Mouse (Mus musculus) small intestine, adult 2 months (tissue): ENCODE results near the gene Cnpy3. TPM values are rescaled to one million over a fixed set of nuclear protein-coding genes. Genes with fewer than 3 reads are reported as not detected.

ENCODE experiments used
- H3K27ac ChIP-seq: fragments of 200-500 bp; 2 replicates; pipeline ENCODE4 v1.5.1; 2012; ENCODE audit warnings: low read depth, low read length, control low read depth, inconsistent platforms; ENCODE audit not compliant: insufficient read depth
- H3K27me3 ChIP-seq: fragments of 200-500 bp; 2 replicates; pipeline ENCODE4 v1.6.1; 2012; ENCODE audit warnings: mild to moderate bottlenecking, moderate library complexity, low read length, inconsistent platforms; ENCODE audit not compliant: control insufficient read depth, insufficient read depth
- H3K36me3 ChIP-seq: fragments of 200-500 bp; 2 replicates; pipeline ENCODE4 v1.6.1; 2012; ENCODE audit warnings: mild to moderate bottlenecking, low read length, control low read depth, inconsistent platforms; ENCODE audit not compliant: control insufficient read depth, insufficient read depth
- H3K4me1 ChIP-seq: fragments of 200-500 bp; 2 replicates; pipeline ENCODE4 v1.6.1; 2012; ENCODE audit warnings: low read length, inconsistent platforms, mixed read lengths; ENCODE audit not compliant: control insufficient read depth, insufficient read depth, insufficient read length
- H3K4me3 ChIP-seq: fragments of 200-500 bp; 2 replicates; pipeline ENCODE4 v1.5.1; 2012; ENCODE audit warnings: low read depth, mild to moderate bottlenecking, control low read depth, inconsistent platforms, low read length, moderate library complexity
- CTCF ChIP-seq: fragments of 200-500 bp; IDR thresholded peaks from 2 replicates; pipeline ENCODE4 v1.5.1; 2012; ENCODE audit warnings: low read depth, mild to moderate bottlenecking, control low read depth, inconsistent platforms, low read length, moderate library complexity, mixed read lengths; ENCODE audit not compliant: insufficient replicate concordance, insufficient read length; ENCODE audit errors: extremely low read depth
- POLR2A ChIP-seq: fragments of 200-500 bp; IDR thresholded peaks from 2 replicates; pipeline ENCODE4 v1.6.1; 2012; ENCODE audit warnings: low read depth, mild to moderate bottlenecking, control low read depth, inconsistent platforms, low read length, moderate library complexity
- WGBS: fragments of 180-500 bp; shearing (Covaris S2); methylation state at CpG from one replicate; pipeline ENCODE4 v1.1.7; 2018; 5-methylcytosine and 5-hydroxymethylcytosine counted together
- polyA plus RNA-seq: library from polyadenylated mRNA; depleted of rRNA; stranded (reverse); fragments of >200 nt; gene quantifications from 2 replicates; pipeline ENCODE4 v1.2.3, GENCODE M21; 2012

The Cnpy3 gene
- polyA plus RNA-seq, 1 experiment, result 23.7 TPM

DNA sequence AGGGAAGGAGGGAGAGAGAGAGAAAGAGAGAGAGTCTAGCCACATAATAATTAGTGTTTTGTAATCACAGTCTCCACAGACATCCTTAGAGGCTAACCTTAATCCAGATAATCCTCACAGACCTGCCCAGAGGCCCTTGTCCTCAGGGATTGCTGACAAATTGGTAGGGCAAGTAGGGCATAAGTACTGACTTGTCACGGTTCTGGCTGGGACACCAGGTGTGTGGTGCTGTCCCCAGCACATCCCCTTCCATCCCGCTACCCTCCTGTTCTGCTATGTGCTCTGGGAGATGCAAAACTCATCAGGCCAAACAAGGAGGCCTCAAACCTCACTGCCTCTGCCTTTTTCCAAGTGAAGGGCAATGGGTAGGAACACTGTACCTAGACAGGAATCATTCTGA lies 6.5 kb downstream of the Cnpy3 start:
- no peak for TF ChIP-seq POLR2A
- no peak for TF ChIP-seq CTCF
- Histone ChIP-seq H3K27me3 (no peaks in the 10 kb centered on the region), H3K4me1 (no peaks in the 10 kb centered on the region), H3K27ac (no peak overlapping the region), H3K4me3 (no peak overlapping the region), H3K36me3 (peaks cover 25% of the 10 kb centered on the region)
- WGBS, result 83% methylated on average over 2 of the region's 2 CpGs

DNA sequence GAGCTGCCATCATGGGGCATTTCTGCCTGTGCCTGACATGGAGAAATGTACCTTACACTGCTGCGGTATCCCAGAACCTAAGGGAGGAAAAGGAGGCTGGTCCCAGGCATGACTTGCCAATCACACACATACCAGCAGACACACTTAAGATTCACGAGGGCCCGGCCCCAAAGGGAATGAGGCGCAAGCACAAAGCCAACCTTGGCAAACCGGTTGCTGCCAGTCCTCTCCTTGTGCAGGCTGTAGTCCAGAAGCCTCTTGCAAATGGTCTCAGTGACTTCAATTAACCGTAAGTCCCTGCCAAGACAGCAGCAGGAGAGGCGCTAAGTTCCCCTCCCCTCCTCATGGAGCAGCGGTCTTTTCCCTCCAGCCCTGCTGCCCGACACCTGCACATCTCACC lies 9.0 kb downstream of the Cnpy3 start:
- no peak for TF ChIP-seq POLR2A
- no peak for TF ChIP-seq CTCF
- WGBS, result 87% methylated on average over 9 of the region's 9 CpGs

DNA sequence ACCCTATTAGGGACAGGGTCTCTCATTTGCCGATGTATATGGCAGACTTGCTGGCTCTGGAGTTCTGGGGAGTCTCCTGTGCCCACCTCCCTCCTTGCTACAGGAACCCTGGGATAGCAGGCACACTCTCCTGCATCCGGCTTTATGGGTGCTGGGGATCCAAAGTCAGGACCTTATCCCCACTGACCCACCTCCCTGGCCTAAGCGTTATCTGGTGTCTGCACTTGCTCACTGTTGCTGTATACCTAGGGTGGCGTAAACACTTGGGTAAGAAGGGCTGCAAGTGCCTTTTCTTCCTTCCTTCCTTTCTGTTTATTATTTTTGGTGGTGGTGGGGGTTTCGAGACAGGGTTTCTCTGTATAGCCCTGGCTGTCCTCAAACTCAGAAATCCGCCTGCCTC lies 10.7 kb downstream of the Cnpy3 start:
- Histone ChIP-seq H3K27ac (no peak overlapping the region), H3K4me1 (no peaks in the 10 kb centered on the region), H3K36me3 (peaks cover 21% of the 10 kb centered on the region), H3K4me3 (no peak overlapping the region), H3K27me3 (no peaks in the 10 kb centered on the region)
- TF ChIP-seq CTCF (no peak), POLR2A (no peak)
- WGBS, result 94% methylated on average over 6 of the region's 6 CpGs

More for the DNA sequence above, 9.0 kb downstream of the Cnpy3 start:
- H3K4me1 ChIP-seq, result no peaks in the 10 kb centered on the region
- peaks cover 25% of the 10 kb centered on the region for H3K36me3 ChIP-seq
- H3K4me3 ChIP-seq, result no peak overlapping the region
- H3K27me3 ChIP-seq, result no peaks in the 10 kb centered on the region
- H3K27ac ChIP-seq, result no peak overlapping the region

DNA sequence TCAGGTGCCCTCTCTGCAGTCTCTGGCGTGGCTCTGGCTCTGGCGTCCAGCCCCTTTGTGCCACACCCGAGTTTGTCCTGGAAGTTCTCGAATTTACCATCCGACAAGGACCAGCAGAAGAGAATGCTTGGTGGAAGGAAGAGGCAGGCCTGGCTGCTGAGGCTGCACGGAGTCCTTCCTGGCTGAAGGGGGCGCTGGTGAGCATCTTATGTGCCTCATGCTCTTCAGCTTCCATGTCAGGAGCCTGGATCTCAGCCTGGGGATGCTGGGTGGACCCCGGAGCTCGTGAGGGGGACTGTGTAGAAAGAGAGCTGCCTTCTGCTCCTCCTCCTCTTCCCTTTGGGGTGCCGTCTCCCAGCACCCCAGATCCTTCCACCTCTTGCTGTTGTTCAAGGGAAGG lies 15.9 kb downstream of the Cnpy3 start:
- no peak overlapping the region for H3K4me3 ChIP-seq
- TF ChIP-seq CTCF (peak; percentile 57), POLR2A (no peak)
- 75% methylated on average over 10 of the region's 10 CpGs for WGBS
- peaks cover 7% of the 10 kb centered on the region; the same call in 1 of the 2 replicates for H3K36me3 ChIP-seq
- no peak overlapping the region for H3K27ac ChIP-seq
- no peaks in the 10 kb centered on the region for H3K27me3 ChIP-seq
- no peaks in the 10 kb centered on the region; the same call in 1 of the 2 replicates for H3K4me1 ChIP-seq

DNA sequence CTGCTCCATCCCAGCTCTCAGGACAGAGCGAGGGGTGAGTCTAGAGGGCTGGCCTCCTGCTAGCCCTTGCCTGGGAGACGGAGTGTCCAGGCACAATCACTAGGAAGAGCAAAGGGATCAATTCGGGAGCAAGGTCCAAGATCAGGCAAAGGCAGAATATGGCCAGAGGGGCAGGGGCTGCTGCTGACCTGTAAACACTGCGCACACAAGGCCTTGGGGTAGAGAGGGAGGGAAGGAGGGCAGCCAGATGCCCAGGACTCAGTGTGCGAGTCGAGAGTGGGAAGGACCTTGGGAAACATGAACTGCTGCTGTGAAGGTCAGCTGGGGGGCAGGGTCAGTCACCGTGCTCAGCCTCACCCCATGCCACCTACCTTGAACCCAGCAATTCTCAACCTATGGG lies 16.7 kb downstream of the Cnpy3 start:
- no peaks in the 10 kb centered on the region for H3K27me3 ChIP-seq
- no peak overlapping the region for H3K27ac ChIP-seq
- H3K4me1 ChIP-seq, result no peaks in the 10 kb centered on the region; the same call in 1 of the 2 replicates
- no peak overlapping the region for H3K4me3 ChIP-seq
- TF ChIP-seq POLR2A (no peak), CTCF (no peak)
- WGBS, result 85% methylated on average over 7 of the region's 7 CpGs
- H3K36me3 ChIP-seq, result peaks cover 5% of the 10 kb centered on the region; the same call in 1 of the 2 replicates

DNA sequence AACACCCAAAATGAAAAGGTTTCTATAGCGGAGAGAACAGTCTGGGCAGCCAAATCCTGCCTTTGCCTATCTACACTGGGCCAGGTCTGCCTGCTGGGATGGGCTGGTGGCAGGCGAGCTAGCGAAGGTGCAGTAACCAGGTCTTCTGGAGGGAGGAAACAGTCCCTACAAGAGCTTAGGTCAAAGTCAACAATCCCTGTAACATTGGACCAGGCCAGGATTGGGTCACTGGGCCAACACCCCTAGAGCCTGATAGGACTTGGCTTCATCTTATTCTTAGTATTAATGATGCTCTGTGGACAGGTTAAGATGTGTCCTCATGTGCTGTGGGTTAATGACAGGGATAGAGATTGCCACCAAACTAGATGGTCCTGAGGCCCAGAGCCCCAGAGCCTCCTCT lies 18.0 kb downstream of the Cnpy3 start:
- 76% methylated on average over 3 of the region's 3 CpGs for WGBS
- Histone ChIP-seq H3K4me1 (no peaks in the 10 kb centered on the region; the same call in 1 of the 2 replicates), H3K36me3 (peaks cover 5% of the 10 kb centered on the region; the same call in 1 of the 2 replicates), H3K27ac (no peak overlapping the region), H3K4me3 (no peak overlapping the region), H3K27me3 (no peaks in the 10 kb centered on the region)
- no peak for TF ChIP-seq CTCF
- no peak for TF ChIP-seq POLR2A

DNA sequence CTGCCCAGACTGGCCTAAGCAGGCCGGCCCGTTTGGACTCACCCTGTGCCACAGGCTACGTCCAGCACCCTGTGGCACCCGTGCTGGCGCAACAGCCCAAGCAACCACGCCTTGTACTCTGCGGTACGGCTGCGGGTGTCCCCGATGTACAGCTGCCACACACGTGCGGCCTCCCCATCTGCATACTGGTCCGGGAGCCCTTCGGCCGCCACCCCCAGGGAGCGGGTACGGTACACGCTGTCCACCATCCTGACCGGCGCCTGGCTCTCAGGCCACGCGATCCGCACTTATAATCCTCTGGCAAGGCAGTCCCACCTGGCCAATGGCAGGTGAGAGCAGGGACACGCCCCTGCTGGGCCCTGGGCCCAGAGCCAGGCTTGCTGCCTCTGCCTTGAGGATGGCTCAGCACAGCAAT lies 23.1 kb downstream of the Cnpy3 start, which contains the start of gene Gnmt:
Gene Gnmt, minus strand, starts transcription at position 265 of the 415 bp plus-strand sequence.
- Histone ChIP-seq H3K27ac (no peak within 1 kb of the TSS), H3K4me3 (peak within 1 kb of the TSS; percentile 54), H3K4me1 (peaks cover 7% of the 10 kb centered on the region), H3K27me3 (no peaks in the 10 kb centered on the region), H3K36me3 (peaks cover 4% of the 10 kb centered on the region)
- WGBS, result 11% methylated on average over 24 of the region's 24 CpGs
- no peak for TF ChIP-seq CTCF
- TF ChIP-seq POLR2A, result no peak
